Mouse (Mus musculus) left cerebral cortex, adult 2 months (tissue): ENCODE results near the gene Araf. TPM values are rescaled to one million over a fixed set of nuclear protein-coding genes. Genes with fewer than 3 reads are reported as not detected.

Source experiments
- DNase-seq, 2 experiments: peaks; one replicate each; pipeline ENCODE4 v3.0.0; 2021 to 2022; ENCODE audit warnings: low spot score in 2 of 2, mixed read lengths in 1 of 2; ENCODE audit errors: extremely low spot score in 1 of 2
- H3K27ac ChIP-seq: fragments of 200-600 bp; 2 replicates; pipeline ENCODE4 v1.8.1; 2022
- H3K4me3 ChIP-seq: fragments of 200-600 bp; 2 replicates; pipeline ENCODE4 v1.8.1; 2022
- CTCF ChIP-seq: fragments of 200-600 bp; IDR thresholded peaks from 2 replicates; pipeline ENCODE4 v1.8.1; 2022; ENCODE audit warnings: antibody characterized with exemption, mild to moderate bottlenecking, moderate library complexity
- intact Hi-C: fragments of 180-260 bp; cut with DNase I; formaldehyde crosslinking; loops from one replicate; pipeline ENCODE4 v1.15.1; 2025
- long read RNA-seq, 2 experiments: library from polyadenylated mRNA; stranded (forward); transcript quantifications; one replicate each; pipeline ENCODE4 v2.0.0; 2021; ENCODE audit warnings: borderline mapping rate in 2 of 2
- total RNA-seq, 2 experiments: library from RNA; stranded (reverse); gene quantifications; 2 replicates each; pipeline ENCODE4 v1.2.3; 2021

Araf gene
- total RNA-seq, result 100 to 1,000 TPM; 172 to 180 TPM
- long read RNA-seq, experiment 1, transcript Araf-201 (16 exons, 2,358 nt), result minor isoform, 7 of 152 reads
- long read RNA-seq, experiment 1, transcript Araf-202 (6 exons, 1,520 nt), result major isoform, 90 of 152 reads
- long read RNA-seq, experiment 1, partial matches to known transcripts, result 42 of 152 reads
- long read RNA-seq, experiment 1, other reads (novel, unspliced or antisense), result 10 of 152 reads
- long read RNA-seq, experiment 2, transcript Araf-202 (6 exons, 1,520 nt), result major isoform, 50 of 100 reads
- long read RNA-seq, experiment 2, partial matches to known transcripts, result 29 of 100 reads
- long read RNA-seq, experiment 2, other reads (novel, unspliced or antisense), result 9 of 100 reads

- no peak for TF ChIP-seq CTCF
- intact Hi-C loops, result no loop called here
- no peak for DNase-seq
Measured at GRCm38 (mm10) chrX:20797681-20798080, at the start of gene Araf. Gene Araf, plus strand, starts transcription at chrX:20797814.

GRCm38 (mm10) chrX:20748829-20749228 is 48.8 kb upstream of the Araf start:
- intact Hi-C loops, result no loop called here

More at GRCm38 (mm10) chrX:20797681-20798080, at the start of gene Araf:
- peak within 1 kb of the TSS; percentile 50 for H3K4me3 ChIP-seq
- peak within 1 kb of the TSS; percentile 85 for H3K27ac ChIP-seq

GRCm38 (mm10) chrX:20761201-20761600 is 36.4 kb upstream of the Araf start:
- DNase-seq, result no peak
- intact Hi-C loops, result no loop called here

More at GRCm38 (mm10) chrX:20748829-20749228, 48.8 kb upstream of the Araf start:
- no peak overlapping the region for H3K4me3 ChIP-seq
- TF ChIP-seq CTCF, result no peak
- no peak for DNase-seq
- no peak overlapping the region for H3K27ac ChIP-seq

GRCm38 (mm10) chrX:20770697-20771381 is 26.8 kb upstream of the Araf start:
- no peak overlapping the region for H3K27ac ChIP-seq
- H3K4me3 ChIP-seq, result no peak overlapping the region
- DNase-seq, result peak; percentile 74 to 85
- intact Hi-C loops, result loop anchor here (5.0 kb wide), 2 partner anchors 69 to 109 kb away; partner anchors contain the start of gene Usp11
- peak; percentile 82 for TF ChIP-seq CTCF

More at GRCm38 (mm10) chrX:20761201-20761600, 36.4 kb upstream of the Araf start:
- no peak for TF ChIP-seq CTCF
- H3K4me3 ChIP-seq, result no peak overlapping the region
- H3K27ac ChIP-seq, result no peak overlapping the region

GRCm38 (mm10) chrX:20771666-20772065 is 25.9 kb upstream of the Araf start:
- H3K4me3 ChIP-seq, result no peak overlapping the region
- TF ChIP-seq CTCF, result no peak
- DNase-seq, result no peak
- intact Hi-C loops, result loop anchor here (5.0 kb wide), 2 partner anchors 69 to 109 kb away; partner anchors contain the start of gene Usp11
- H3K27ac ChIP-seq, result no peak overlapping the region

- intact Hi-C loops, result no loop called here
- Histone ChIP-seq H3K27ac (no peak overlapping the region), H3K4me3 (no peak overlapping the region)
- TF ChIP-seq CTCF, result no peak
- no peak for DNase-seq
Measured at GRCm38 (mm10) chrX:20775271-20776016, 22.2 kb upstream of the Araf start.

- intact Hi-C loops, result no loop called here
- TF ChIP-seq CTCF, result no peak
- no peak overlapping the region for H3K27ac ChIP-seq
- no peak for DNase-seq
- H3K4me3 ChIP-seq, result no peak overlapping the region
Measured at GRCm38 (mm10) chrX:20777619-20778018, 20.0 kb upstream of the Araf start.

- DNase-seq, result no peak
Measured at GRCm38 (mm10) chrX:20787309-20787708, 10.3 kb upstream of the Araf start.

GRCm38 (mm10) chrX:20792417-20792816 is 5.2 kb upstream of the Araf start:
- Histone ChIP-seq H3K27ac (no peak overlapping the region), H3K4me3 (no peak overlapping the region)
- intact Hi-C loops, result no loop called here
- no peak for TF ChIP-seq CTCF
- DNase-seq, result no peak

More at GRCm38 (mm10) chrX:20787309-20787708, 10.3 kb upstream of the Araf start:
- intact Hi-C loops, result no loop called here
- H3K27ac ChIP-seq, result no peak overlapping the region
- TF ChIP-seq CTCF, result no peak
- no peak overlapping the region for H3K4me3 ChIP-seq

GRCm38 (mm10) chrX:20793230-20793629 is 4.4 kb upstream of the Araf start:
- intact Hi-C loops, result no loop called here
- H3K4me3 ChIP-seq, result no peak overlapping the region
- TF ChIP-seq CTCF, result peak; percentile 22
- no peak overlapping the region for H3K27ac ChIP-seq
- no peak for DNase-seq

- intact Hi-C loops, result no loop called here
- Histone ChIP-seq H3K27ac (no peak overlapping the region), H3K4me3 (no peak overlapping the region)
- no peak for TF ChIP-seq CTCF
- DNase-seq, result no peak
Measured at GRCm38 (mm10) chrX:20794229-20794628, 3.4 kb upstream of the Araf start.
